Mouse (Mus musculus) MEL (cell line): ENCODE data around the gene Cflar.

Experiments
- CTCF ChIP-seq, 3 experiments: IDR thresholded peaks in 2 of 3; conservative IDR thresholded peaks in 1 of 3; 2 replicates each; pipeline ENCODE4 v1.5.1; 2011 to 2012; ENCODE audit warnings: low read length in 3 of 3, low read depth in 2 of 3, mild to moderate bottlenecking in 2 of 3, improper control_type of control experiment in 1 of 3, inconsistent platforms in 1 of 3, mixed read lengths in 1 of 3, moderate library complexity in 1 of 3; ENCODE audit not compliant: control insufficient read depth in 1 of 3, insufficient read depth in 1 of 3, poor library complexity in 1 of 3, severe bottlenecking in 1 of 3
- POLR2AphosphoS5 ChIP-seq: IDR thresholded peaks from 2 replicates; pipeline ENCODE4 v1.6.1; 2012; ENCODE audit warnings: low read depth, borderline replicate concordance, mild to moderate bottlenecking, inconsistent platforms, low read length, moderate library complexity, mixed read lengths
- TCF12 ChIP-seq: IDR thresholded peaks from 2 replicates; pipeline ENCODE4 v1.6.1; 2014; ENCODE audit warnings: low read depth, mild to moderate bottlenecking, inconsistent platforms, low read length, improper control_type of control experiment, moderate library complexity

- TF ChIP-seq CTCF (IDR thresholded peaks at IDR 0.05 in 2 of 3, conservative IDR thresholded peaks at IDR 0.05 in 1 of 3; ENCODE audit: control insufficient read depth in 1 of 3, insufficient read depth in 1 of 3, low read depth in 2 of 3, low read length in 3 of 3, poor library complexity in 1 of 3, severe bottlenecking in 1 of 3) (no peak), TCF12 (no peak), POLR2AphosphoS5 (no peak)
These were observed 14.5 kb downstream of the Cflar start for GRCm38 (mm10) chr1:58725767-58726166.
